Mouse (Mus musculus) kidney, postnatal 4 days (tissue): ENCODE measurements around the gene Dag1.
"Not testable (repeated sequence)": the region's sequence is repeated elsewhere in the genome, so short reads cannot be mapped to it uniquely, and the experiment has no call there.

Experiments used
- DNase-seq, 2 experiments: peaks; one replicate each; pipeline ENCODE4 v3.0.0; 2021; ENCODE audit warnings: mixed read lengths in 2 of 2

The Dag1 gene

GRCm38 (mm10) chr9:108273485-108273884 lies 9.7 kb upstream of the Dag1 start:
- DNase-seq, result no peak

GRCm38 (mm10) chr9:108272691-108273090 lies 8.9 kb upstream of the Dag1 start:
- no peak for DNase-seq

GRCm38 (mm10) chr9:108271941-108272340 lies 8.2 kb upstream of the Dag1 start:
- DNase-seq, result peak in 1 of 2 experiments; percentile 21

- not testable (repeated sequence) for DNase-seq
Measured at GRCm38 (mm10) chr9:108268701-108269100, 4.9 kb upstream of the Dag1 start.

- DNase-seq, result peak in 1 of 2 experiments; percentile 13
Measured at GRCm38 (mm10) chr9:108267691-108268090, 3.9 kb upstream of the Dag1 start.

- DNase-seq, result no peak
Measured at GRCm38 (mm10) chr9:108266261-108266935, 2.6 kb upstream of the Dag1 start.

- DNase-seq, result peak; percentile 57 to 75
Measured at GRCm38 (mm10) chr9:108264191-108264921, 598 bp upstream of the Dag1 start.

- peak in 1 of 2 experiments; percentile 59 for DNase-seq
Measured at GRCm38 (mm10) chr9:108263131-108263681, 552 bp downstream of the Dag1 start.

- peak in 1 of 2 experiments; percentile 18 for DNase-seq
Measured at GRCm38 (mm10) chr9:108262494-108263049, 1.2 kb downstream of the Dag1 start.

- DNase-seq, result no peak
Measured at GRCm38 (mm10) chr9:108261865-108262264, 1.9 kb downstream of the Dag1 start.

GRCm38 (mm10) chr9:108260526-108260925 lies 3.2 kb downstream of the Dag1 start:
- DNase-seq, result no peak

GRCm38 (mm10) chr9:108252766-108253165 lies 11.0 kb downstream of the Dag1 start:
- DNase-seq, result no peak

- no peak for DNase-seq
Measured at GRCm38 (mm10) chr9:108251877-108252276, 11.9 kb downstream of the Dag1 start.

- DNase-seq, result no peak
Measured at GRCm38 (mm10) chr9:108248957-108249356, 14.8 kb downstream of the Dag1 start.

- no peak for DNase-seq
Measured at GRCm38 (mm10) chr9:108244984-108245383, 18.8 kb downstream of the Dag1 start.

GRCm38 (mm10) chr9:108244540-108244939 lies 19.2 kb downstream of the Dag1 start:
- no peak for DNase-seq

GRCm38 (mm10) chr9:108239951-108240350 lies 23.8 kb downstream of the Dag1 start:
- DNase-seq, result no peak

GRCm38 (mm10) chr9:108238831-108239230 lies 24.9 kb downstream of the Dag1 start:
- DNase-seq, result peak in 1 of 2 experiments; percentile 42

- DNase-seq, result no peak
Measured at GRCm38 (mm10) chr9:108238402-108238801, 25.4 kb downstream of the Dag1 start.

- no peak for DNase-seq
Measured at GRCm38 (mm10) chr9:108234682-108235081, 29.1 kb downstream of the Dag1 start.

- no peak for DNase-seq
Measured at GRCm38 (mm10) chr9:108232908-108233307, 30.9 kb downstream of the Dag1 start.

- peak in 1 of 2 experiments; percentile 54 for DNase-seq
Measured at GRCm38 (mm10) chr9:108227911-108228649, 35.7 kb downstream of the Dag1 start.

GRCm38 (mm10) chr9:108225166-108225565 lies 38.6 kb downstream of the Dag1 start:
- no peak for DNase-seq
